ENCODE assay signal across 8 mouse cellular contexts in the genomic region with DNA sequence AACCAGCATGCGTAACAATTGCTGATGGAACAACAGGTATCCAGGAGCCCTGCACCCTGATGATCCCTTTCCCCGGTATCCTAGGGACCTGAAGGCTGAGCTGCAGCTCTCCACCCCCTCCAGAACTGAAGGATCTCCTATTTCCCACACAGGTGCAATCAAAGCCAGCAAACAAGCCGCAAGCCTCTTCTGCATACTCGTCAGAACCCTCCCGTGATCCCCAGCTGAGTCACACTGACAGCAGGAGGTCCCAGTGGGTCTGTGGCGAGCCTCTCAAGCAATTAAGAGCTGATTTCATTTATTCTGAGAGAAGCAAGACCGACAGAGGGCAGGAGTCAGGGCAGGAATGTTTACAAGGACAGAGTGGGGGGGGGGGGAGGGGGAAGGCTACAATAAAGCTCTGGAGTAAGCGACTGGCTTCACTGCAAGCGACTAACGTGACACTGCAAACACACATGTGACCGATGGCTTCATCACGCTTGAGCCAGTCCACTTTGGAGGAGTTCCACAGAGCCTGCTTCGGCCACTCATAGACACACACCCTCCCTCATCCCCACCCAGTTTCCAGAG. TPM values are rescaled to one million over a fixed set of nuclear protein-coding genes. Genes with fewer than 3 reads are reported as not detected.
DNase-seq lines count a peak whose midpoint lies in the region; ATAC-seq and TF ChIP-seq lines count a peak whose summit lies in the region.
"Had no signal": no experiment of that assay in that cellular context is flagged by ENCODE, and none has a peak within 500 bp of the region (broad histone marks: within the 10 kb centered on the region; RNA-seq: fewer than 3 reads in every experiment).

No protein-coding gene starts in this region.

- peak; percentile 46 for TF ChIP-seq CTCF in midbrain, postnatal 0 days (IDR thresholded peaks at IDR 0.05)

- no peaks in the 10 kb centered on the region for H3K36me3 ChIP-seq in embryonic facial prominence, embryonic 11.5 days (replicated peaks; ENCODE audit: control insufficient read depth, insufficient read depth, low read depth, low read length)
- no peaks in the 10 kb centered on the region for H3K36me3 ChIP-seq in hindbrain, embryonic 11.5 days (ENCODE audit: control insufficient read depth, insufficient read depth, low read length)
- H3K36me3 ChIP-seq in limb, embryonic 14.5 days (ENCODE audit: control insufficient read depth, insufficient read depth, low read length), result no peaks in the 10 kb centered on the region
- no peaks in the 10 kb centered on the region for H3K36me3 ChIP-seq in midbrain, postnatal 0 days (ENCODE audit: insufficient read depth, low read length)

- H3K4me2 ChIP-seq in embryonic facial prominence, embryonic 11.5 days (ENCODE audit: low read depth, low read length), result peak overlapping the region; percentile 10; the same call in 1 of the 2 replicates
- H3K4me2 ChIP-seq in hindbrain, embryonic 11.5 days (replicated peaks; ENCODE audit: low read depth, low read length), result no peak overlapping the region; the same call in 1 of the 2 replicates
- peak overlapping the region; percentile 42 for H3K4me2 ChIP-seq in limb, embryonic 14.5 days (replicated peaks; ENCODE audit: low read depth, low read length, severe bottlenecking)
- H3K4me2 ChIP-seq in midbrain, postnatal 0 days (ENCODE audit: low read depth, low read length, poor library complexity, severe bottlenecking), result peak overlapping the region; percentile 44

- H3K4me1 ChIP-seq in embryonic facial prominence, embryonic 11.5 days (ENCODE audit: control insufficient read depth, insufficient read depth, low read length), result no peaks in the 10 kb centered on the region
- no peaks in the 10 kb centered on the region; the same call in 1 of the 2 replicates for H3K4me1 ChIP-seq in hindbrain, embryonic 11.5 days (replicated peaks; ENCODE audit: control insufficient read depth, insufficient read depth, low read length)
- H3K4me1 ChIP-seq in limb, embryonic 14.5 days (ENCODE audit: control insufficient read depth, insufficient read depth, low read length), result peaks cover 17% of the 10 kb centered on the region
- H3K4me1 ChIP-seq in midbrain, postnatal 0 days (ENCODE audit: insufficient read depth, low read length), result no peaks in the 10 kb centered on the region

- peak; percentile 34 for DNase-seq in adrenal gland, postnatal 10 days
- peak; percentile 53 for DNase-seq in embryonic facial prominence, embryonic 11.5 days (ENCODE audit: low spot score)
- peak; percentile 65 for DNase-seq in hindbrain, embryonic 11.5 days (ENCODE audit: low spot score)
- no peak for DNase-seq in limb, embryonic 14.5 days (ENCODE audit: low spot score)
- peak; percentile 73 for DNase-seq in midbrain, postnatal 0 days (ENCODE audit: low spot score)
- no peak for DNase-seq in left cerebral cortex, postnatal 25 days (ENCODE audit: low spot score in 2 of 2)

- no peaks in the 10 kb centered on the region for H3K27me3 ChIP-seq in embryonic facial prominence, embryonic 11.5 days (ENCODE audit: control insufficient read depth, insufficient read depth, low read length)
- H3K27me3 ChIP-seq in hindbrain, embryonic 11.5 days (ENCODE audit: control insufficient read depth, insufficient read depth, low read length), result no peaks in the 10 kb centered on the region
- H3K27me3 ChIP-seq in limb, embryonic 14.5 days (ENCODE audit: control insufficient read depth, insufficient read depth, low read length), result no peaks in the 10 kb centered on the region
- H3K27me3 ChIP-seq in midbrain, postnatal 0 days (ENCODE audit: insufficient read depth, low read length), result no peaks in the 10 kb centered on the region

- H3K4me3 ChIP-seq in embryonic facial prominence, embryonic 11.5 days (ENCODE audit: low read depth, low read length), result no peak overlapping the region
- no peak overlapping the region for H3K4me3 ChIP-seq in hindbrain, embryonic 11.5 days (ENCODE audit: low read depth, low read length)
- H3K4me3 ChIP-seq in limb, embryonic 14.5 days (replicated peaks; ENCODE audit: low read length), result no peak overlapping the region
- H3K4me3 ChIP-seq in midbrain, postnatal 0 days (ENCODE audit: low read depth, low read length), result 0 out of 2 replicates have a peak overlapping the region, but pooled peaks have one; percentile 2
- H3K4me3 ChIP-seq: erythroblast, embryonic 14.5 days had no signal

- H3K9me3 ChIP-seq in embryonic facial prominence, embryonic 11.5 days (replicated peaks; ENCODE audit: control insufficient read depth, low read length), result no peaks in the 10 kb centered on the region
- H3K9me3 ChIP-seq in hindbrain, embryonic 11.5 days (ENCODE audit: control insufficient read depth, low read length), result no peaks in the 10 kb centered on the region
- H3K9me3 ChIP-seq in limb, embryonic 14.5 days (ENCODE audit: control insufficient read depth, low read length), result no peaks in the 10 kb centered on the region
- H3K9me3 ChIP-seq in midbrain, postnatal 0 days (ENCODE audit: low read length), result no peaks in the 10 kb centered on the region

- H3K9ac ChIP-seq in embryonic facial prominence, embryonic 11.5 days (replicated peaks; ENCODE audit: low read length), result no peak overlapping the region
- no peak overlapping the region for H3K9ac ChIP-seq in hindbrain, embryonic 11.5 days (ENCODE audit: low read depth, low read length)
- peak overlapping the region; percentile 31 for H3K9ac ChIP-seq in limb, embryonic 14.5 days (ENCODE audit: low read depth, low read length, severe bottlenecking)
- no peak overlapping the region for H3K9ac ChIP-seq in midbrain, postnatal 0 days (replicated peaks; ENCODE audit: low read length, poor library complexity, severe bottlenecking)

- H3K27ac ChIP-seq in embryonic facial prominence, embryonic 11.5 days (replicated peaks; ENCODE audit: low read depth, low read length), result no peak overlapping the region
- no peak overlapping the region for H3K27ac ChIP-seq in hindbrain, embryonic 11.5 days (ENCODE audit: low read depth, low read length)
- H3K27ac ChIP-seq in limb, embryonic 14.5 days (replicated peaks; ENCODE audit: low read depth, low read length), result no peak overlapping the region
- H3K27ac ChIP-seq in midbrain, postnatal 0 days (ENCODE audit: low read depth, low read length), result no peak overlapping the region

- no peak for TF ChIP-seq POLR2A in limb, embryonic 14.5 days (IDR thresholded peaks at IDR 0.05; ENCODE audit: borderline replicate concordance, extremely low read depth, insufficient read depth, insufficient read length)

- ATAC-seq in embryonic facial prominence, embryonic 11.5 days (replicated peaks; ENCODE audit: insufficient number of reproducible peaks, low FRiP score, low TSS enrichment, low read depth), result peak; percentile 76
- peak; percentile 88 for ATAC-seq in hindbrain, embryonic 11.5 days (ENCODE audit: low FRiP score)
- no peak for ATAC-seq in limb, embryonic 14.5 days (ENCODE audit: low FRiP score, low read depth)
- ATAC-seq in midbrain, postnatal 0 days (ENCODE audit: low FRiP score), result peak; percentile 77
- no peak for ATAC-seq in erythroblast, adult 5-6 weeks (replicated peaks; ENCODE audit: low FRiP score, poor library complexity, severe bottlenecking)

- 5% methylated on average over 13 of the region's 13 CpGs for WGBS in embryonic facial prominence, embryonic 11.5 days
- WGBS in hindbrain, embryonic 11.5 days, result 9% methylated on average over 13 of the region's 13 CpGs
- 6% methylated on average over 13 of the region's 13 CpGs for WGBS in limb, embryonic 14.5 days
- 5% methylated on average over 13 of the region's 13 CpGs for WGBS in midbrain, postnatal 0 days

- intact Hi-C loops in left cerebral cortex, postnatal 25 days (cut with DNase I), result no loop called here

RNA-seq across cellular contexts. Expression of a gene that starts 29.1 kb away (rescaled TPM):
- total RNA-seq in adrenal gland, postnatal 10 days (2021), result 10 to 100 TPM in 1 of 2 experiments, 1 to 10 TPM in 1; 7.7 to 12.3 TPM
- 24.2 and 24.7 TPM in 2 replicates for polyA plus RNA-seq in embryonic facial prominence, embryonic 11.5 days (2014; fragmentation: Nextera tagmentation; extraction: Ambion mirVana)
- polyA plus RNA-seq in hindbrain, embryonic 11.5 days (2014; fragmentation: Nextera tagmentation; extraction: Ambion mirVana), result 15.6 and 24.1 TPM in 2 replicates
- polyA plus RNA-seq in limb, embryonic 14.5 days (2012; rRNA removed), result 1.1 and 1.5 TPM in 2 replicates
- 3.4 and 4.6 TPM in 2 replicates for polyA plus RNA-seq in limb, embryonic 14.5 days (2014; fragmentation: Nextera tagmentation; extraction: Ambion mirVana)
- 1.7 and 2.4 TPM in 2 replicates for total RNA-seq in midbrain, postnatal 0 days (2014; rRNA removed)
- polyA plus RNA-seq in midbrain, postnatal 0 days (2015; fragmentation: Nextera tagmentation; extraction: Ambion mirVana), result 2.1 and 2.3 TPM in 2 replicates
- total RNA-seq in erythroblast, adult 5-6 weeks (2015; ENCODE audit: low replicate concordance), result 0.63 TPM in 1 of 2 replicates, not detected in the other
- 1.1 TPM in 1 of 2 replicates, not detected in the other for total RNA-seq in erythroblast, adult 5-6 weeks (2017; ENCODE audit: low replicate concordance)
- total RNA-seq in left cerebral cortex, postnatal 25 days (2021), result 1 to 10 TPM; 3.5 to 4.6 TPM

Comparison
In these comparisons a context has a peak if more than half of its experiments do, and no peak if none do; other contexts are left out.
1. DNase-seq: peak in adrenal gland, postnatal 10 days (single experiment), embryonic facial prominence, embryonic 11.5 days (single experiment), hindbrain, embryonic 11.5 days (single experiment) and midbrain, postnatal 0 days (single experiment); none in limb, embryonic 14.5 days (single experiment) and left cerebral cortex, postnatal 25 days (0 of 2).
2. ATAC-seq: peak in embryonic facial prominence, embryonic 11.5 days (single experiment), hindbrain, embryonic 11.5 days (single experiment) and midbrain, postnatal 0 days (single experiment); none in limb, embryonic 14.5 days (single experiment) and erythroblast, adult 5-6 weeks (single experiment).